Comparison of ENCODE assay signal across 18 mouse cellular contexts in genomic region chr7:133911881-133912280, GRCm38 (mm10).
DNase-seq lines count a peak whose midpoint lies in the region; ATAC-seq and TF ChIP-seq lines count a peak whose summit lies in the region.
"Had no signal": no experiment of that assay in that cellular context is flagged by ENCODE, and none has a peak within 500 bp of the region (broad histone marks: within the 10 kb centered on the region; RNA-seq: fewer than 3 reads in every experiment).

No protein-coding gene starts in this region.

- no peaks in the 10 kb centered on the region for H3K27me3 ChIP-seq in hindbrain, postnatal 0 days (ENCODE audit: insufficient read depth, low read length)
- H3K27me3 ChIP-seq: midbrain, embryonic 12.5 days; neural tube, embryonic 12.5 days had no signal

- WGBS in hindbrain, postnatal 0 days, result 86% methylated on average over 3 of the region's 3 CpGs

- H3K36me3 ChIP-seq in hindbrain, postnatal 0 days (ENCODE audit: insufficient read depth, low read length), result no peaks in the 10 kb centered on the region
- H3K36me3 ChIP-seq: hindbrain, embryonic 10.5 days; midbrain, embryonic 12.5 days; neural tube, embryonic 12.5 days had no signal

- no peak overlapping the region for H3K4me3 ChIP-seq in layer of hippocampus, adult 2 months
- H3K4me3 ChIP-seq in hindbrain, postnatal 0 days (ENCODE audit: low read length), result no peak overlapping the region
- H3K4me3 ChIP-seq: hindbrain, embryonic 10.5 days; midbrain, embryonic 12.5 days; neural tube, embryonic 12.5 days had no signal

- no peak for ATAC-seq in hindbrain, postnatal 0 days
- ATAC-seq: lung, postnatal 0 days had no signal

- TF ChIP-seq CTCF in layer of hippocampus, adult 2 months (conservative IDR thresholded peaks at IDR 0.05), result no peak
- TF ChIP-seq CTCF in hindbrain, postnatal 0 days (IDR thresholded peaks at IDR 0.05; ENCODE audit: low read depth), result no peak

- no peaks in the 10 kb centered on the region for H3K4me1 ChIP-seq in hindbrain, postnatal 0 days (ENCODE audit: insufficient read depth, low read length)
- H3K4me1 ChIP-seq: midbrain, embryonic 12.5 days had no signal

- intact Hi-C loops in left cerebral cortex, postnatal 4 days (cut with DNase I), result no loop called here

- no peaks in the 10 kb centered on the region for H3K9me3 ChIP-seq in hindbrain, postnatal 0 days (ENCODE audit: low read length)
- H3K9me3 ChIP-seq: hindbrain, embryonic 10.5 days; midbrain, embryonic 12.5 days; neural tube, embryonic 12.5 days had no signal

- H3K4me2 ChIP-seq in hindbrain, postnatal 0 days (ENCODE audit: low read depth, low read length), result no peak overlapping the region
- H3K4me2 ChIP-seq: midbrain, embryonic 12.5 days; neural tube, embryonic 12.5 days had no signal

- H3K9ac ChIP-seq in hindbrain, postnatal 0 days (replicated peaks; ENCODE audit: low read length), result no peak overlapping the region
- H3K9ac ChIP-seq: liver, embryonic 14.5 days; midbrain, embryonic 12.5 days; neural tube, embryonic 12.5 days had no signal

- DNase-seq in left cerebral cortex, adult 11 months (ENCODE audit: low spot score), result peak; percentile 27
- no peak for DNase-seq in left cerebral cortex, postnatal 4 days
- peak; percentile 72 to 86 for DNase-seq in layer of hippocampus, adult 2 months (ENCODE audit: low spot score in 2 of 2)
- peak; percentile 19 to 53 for DNase-seq in left cerebral cortex, adult 18-20 months (ENCODE audit: low spot score in 2 of 2)
- peak; percentile 33 for DNase-seq in right cerebral cortex, postnatal 25 days
- DNase-seq in hindbrain, postnatal 0 days (ENCODE audit: low spot score), result no peak
- no peak for DNase-seq in lung, adult 18-20 months
- DNase-seq: adrenal gland, adult 2 months; cerebellum, postnatal 14 days; gastrocnemius, postnatal 25 days; kidney, adult 18-20 months; thymus, postnatal 36 days had no signal

- no peak overlapping the region for H3K27ac ChIP-seq in layer of hippocampus, adult 2 months
- H3K27ac ChIP-seq in hindbrain, postnatal 0 days, result no peak overlapping the region
- H3K27ac ChIP-seq: hindbrain, embryonic 10.5 days; kidney, postnatal 0 days; liver, embryonic 14.5 days; midbrain, embryonic 12.5 days; neural tube, embryonic 12.5 days had no signal

Comparison
In these comparisons a context has a peak if more than half of its experiments do, and no peak if none do; other contexts are left out.
1. DNase-seq: peak in left cerebral cortex, adult 11 months (single experiment), layer of hippocampus, adult 2 months (2 of 2), left cerebral cortex, adult 18-20 months (2 of 2) and right cerebral cortex, postnatal 25 days (single experiment); none in left cerebral cortex, postnatal 4 days (single experiment), hindbrain, postnatal 0 days (single experiment) and lung, adult 18-20 months (0 of 2).